Mouse (Mus musculus) cerebellum, adult 18-20 months (tissue): Measurements from ENCODE around the gene Ephx1.
"Not testable (repeated sequence)": the region's sequence is repeated elsewhere in the genome, so short reads cannot be mapped to it uniquely, and the experiment has no call there.

Experiments used
- DNase-seq, 2 experiments: peaks; one replicate each; pipeline ENCODE4 v3.0.0; 2021

Ephx1 gene

GRCm38 (mm10) chr1:180967261-180967660, 53.4 kb downstream of the Ephx1 start:
- DNase-seq, result no peak

- DNase-seq, result no peak
These were observed 54.2 kb downstream of the Ephx1 start for GRCm38 (mm10) chr1:180966542-180966941.

- DNase-seq, result no peak
These were observed 54.9 kb downstream of the Ephx1 start for GRCm38 (mm10) chr1:180965786-180966185.

- DNase-seq, result no peak
These were observed 61.9 kb downstream of the Ephx1 start for GRCm38 (mm10) chr1:180958797-180959196.

- DNase-seq, result no peak
These were observed 62.7 kb downstream of the Ephx1 start for GRCm38 (mm10) chr1:180957989-180958388.

- no peak for DNase-seq
These were observed 63.7 kb downstream of the Ephx1 start for GRCm38 (mm10) chr1:180956973-180957381.

- DNase-seq, result no peak
These were observed 64.3 kb downstream of the Ephx1 start for GRCm38 (mm10) chr1:180956401-180956800.

- no peak for DNase-seq
These were observed 67.9 kb downstream of the Ephx1 start for GRCm38 (mm10) chr1:180952808-180953207.

GRCm38 (mm10) chr1:180952085-180952746, 68.5 kb downstream of the Ephx1 start:
- DNase-seq, result no peak

GRCm38 (mm10) chr1:180946448-180946847, 74.3 kb downstream of the Ephx1 start:
- DNase-seq, result no peak

GRCm38 (mm10) chr1:180945001-180945980, 75.4 kb downstream of the Ephx1 start:
- DNase-seq, result peak in 1 of 2 experiments; percentile 10

- DNase-seq, result no peak
These were observed 76.2 kb downstream of the Ephx1 start for GRCm38 (mm10) chr1:180944553-180944952.

- DNase-seq, result no peak
These were observed 76.8 kb downstream of the Ephx1 start for GRCm38 (mm10) chr1:180943896-180944295.

- DNase-seq, result no peak
These were observed 77.6 kb downstream of the Ephx1 start for GRCm38 (mm10) chr1:180943032-180943644.

- peak; percentile 6 to 14 for DNase-seq
These were observed 78.3 kb downstream of the Ephx1 start, which contains the start of gene Tmem63a for GRCm38 (mm10) chr1:180942166-180943031. Gene Tmem63a, plus strand, starts transcription at chr1:180942344.

GRCm38 (mm10) chr1:180941726-180942125, 79.0 kb downstream of the Ephx1 start:
- DNase-seq, result no peak

GRCm38 (mm10) chr1:180940776-180941460, 79.8 kb downstream of the Ephx1 start:
- no peak for DNase-seq

- DNase-seq, result not testable (repeated sequence)
These were observed 81.9 kb downstream of the Ephx1 start for GRCm38 (mm10) chr1:180938781-180939180.

GRCm38 (mm10) chr1:180937631-180938030, 83.1 kb downstream of the Ephx1 start:
- DNase-seq, result not testable (repeated sequence)

GRCm38 (mm10) chr1:180936610-180937398, 83.9 kb downstream of the Ephx1 start:
- DNase-seq, result not testable (repeated sequence)
